Mouse (Mus musculus) spleen, postnatal 36 days (tissue): Measurements from ENCODE around the gene Atrnl1.
"Not testable (repeated sequence)": the region's sequence is repeated elsewhere in the genome, so short reads cannot be mapped to it uniquely, and the experiment has no call there.

Experiments used
- DNase-seq, 2 experiments: peaks; one replicate each; pipeline ENCODE4 v3.0.0; 2022; ENCODE audit warnings: low spot score in 2 of 2, mixed read lengths in 1 of 2

Atrnl1 gene

DNA sequence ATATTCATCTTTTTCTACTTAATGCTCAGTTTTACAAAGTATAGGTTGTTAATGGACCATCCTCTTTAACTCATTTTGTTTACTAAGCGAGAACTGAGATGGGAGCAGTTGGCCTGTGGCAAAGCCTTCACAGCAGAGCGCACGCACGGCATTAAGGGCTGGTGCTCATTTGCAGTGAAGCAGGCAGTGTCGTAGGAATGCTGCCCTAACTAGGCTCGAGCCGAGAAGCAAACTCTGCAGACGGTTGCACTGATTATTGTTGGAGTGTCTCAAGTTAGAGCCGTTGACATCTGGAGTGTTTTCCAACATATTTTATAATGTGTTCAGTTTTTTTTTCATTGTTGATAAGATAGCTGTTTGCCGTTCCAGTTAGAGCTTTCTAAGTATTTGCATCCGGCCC lies 206.9 kb downstream of the Atrnl1 start:
- no peak for DNase-seq

- DNase-seq, result no peak
Observed at GRCm38 (mm10) chr19:57823446-57823845, 212.6 kb downstream of the Atrnl1 start.

- no peak for DNase-seq
Observed at GRCm38 (mm10) chr19:57825271-57826207, 214.7 kb downstream of the Atrnl1 start.

DNA sequence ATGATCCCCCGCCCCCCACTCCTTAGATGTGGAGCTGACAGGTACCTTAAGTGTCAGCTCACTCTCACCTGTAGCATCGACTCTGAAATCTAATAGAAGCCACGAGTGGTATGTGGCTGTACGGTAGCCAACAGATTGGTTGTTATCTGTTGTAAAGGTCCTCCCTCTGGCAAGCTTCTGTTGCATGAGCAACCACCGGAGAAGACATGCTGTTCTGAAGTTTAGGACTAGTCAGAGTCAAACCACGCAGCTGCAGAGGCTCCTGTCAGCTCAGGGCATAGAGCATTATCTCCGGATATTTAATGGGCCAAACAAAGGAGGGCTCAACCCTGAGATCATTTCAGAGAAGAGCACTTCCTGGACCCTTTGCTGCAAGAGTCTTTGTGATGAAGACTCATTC lies 222.2 kb downstream of the Atrnl1 start:
- no peak for DNase-seq

DNA sequence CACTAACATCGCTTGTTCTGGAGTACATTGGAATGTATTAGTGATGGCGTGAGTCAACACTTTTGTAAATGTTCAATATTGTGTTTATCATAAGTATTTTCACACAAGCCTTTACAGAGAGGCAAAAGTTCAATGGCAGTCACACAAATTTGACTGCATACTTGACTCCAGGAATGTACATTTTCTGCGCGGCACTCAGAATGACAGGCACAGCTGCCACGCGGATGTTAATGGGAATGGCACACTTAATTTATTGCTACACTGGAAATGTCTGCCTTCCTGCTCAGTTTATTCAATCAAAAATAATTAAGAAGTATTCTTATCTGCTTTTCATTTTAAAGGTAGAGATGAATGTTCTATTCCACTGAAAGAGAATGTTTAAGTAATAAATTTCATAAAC lies 227.0 kb downstream of the Atrnl1 start:
- DNase-seq, result no peak

DNA sequence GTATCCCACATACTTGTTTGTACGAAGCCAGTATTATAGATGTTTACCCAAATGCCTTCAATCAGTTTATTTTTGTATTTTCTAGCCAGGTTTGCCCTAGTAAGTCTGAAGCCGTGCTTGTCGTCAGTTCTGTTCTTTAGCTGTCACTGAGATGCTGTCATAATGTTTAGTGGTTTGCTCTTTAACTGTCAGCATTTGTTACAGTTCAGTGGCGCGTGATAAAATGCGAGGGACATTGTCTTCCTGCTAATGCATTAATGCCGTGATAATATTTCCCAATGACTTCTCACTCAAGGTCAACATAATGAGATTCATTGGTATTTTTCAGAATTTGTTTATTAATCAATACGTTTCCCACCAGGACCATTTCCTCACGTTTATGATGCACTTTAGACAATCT lies 227.7 kb downstream of the Atrnl1 start:
- no peak for DNase-seq

DNA sequence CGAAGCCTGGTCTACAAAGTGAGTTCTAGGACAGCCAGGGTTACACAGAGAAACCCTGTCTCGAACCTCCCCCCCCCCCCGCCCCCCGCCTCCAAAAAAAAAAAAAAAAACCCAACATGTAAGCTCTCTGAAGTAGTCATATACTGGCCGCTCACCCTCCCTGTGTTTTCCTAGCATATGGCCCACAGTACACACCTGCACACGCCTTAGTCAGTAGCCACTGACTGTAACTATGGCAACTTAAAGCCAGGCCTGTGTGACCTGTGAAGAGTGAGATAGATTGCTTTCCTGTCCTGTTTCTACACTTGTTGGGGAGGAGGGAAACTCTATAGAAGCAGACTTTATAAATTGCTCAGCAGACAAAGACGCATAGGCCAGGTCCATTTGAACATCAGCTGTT lies 239.1 kb downstream of the Atrnl1 start:
- no peak for DNase-seq

- DNase-seq, result no peak
Observed at GRCm38 (mm10) chr19:57868350-57868749, 257.5 kb downstream of the Atrnl1 start.

DNA sequence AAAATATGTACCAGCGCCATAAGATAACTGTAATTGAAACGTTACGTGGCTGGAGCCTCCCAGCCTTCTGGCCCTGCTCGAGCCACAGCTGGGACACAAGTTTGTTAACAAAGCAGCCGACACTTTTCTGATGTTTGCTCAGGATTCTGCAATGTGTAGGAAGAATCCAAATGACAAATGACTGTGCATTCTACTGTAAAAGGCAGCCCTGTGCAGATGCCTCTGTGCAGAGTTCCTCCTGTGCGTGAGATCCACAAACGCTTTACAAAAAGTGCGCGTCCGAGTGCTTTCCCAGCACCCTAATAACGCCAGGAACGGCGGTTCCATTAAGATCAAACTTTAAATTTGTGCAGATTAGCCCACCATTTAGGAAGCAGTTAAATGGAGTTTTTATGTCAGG lies 260.0 kb downstream of the Atrnl1 start:
- no peak for DNase-seq

DNA sequence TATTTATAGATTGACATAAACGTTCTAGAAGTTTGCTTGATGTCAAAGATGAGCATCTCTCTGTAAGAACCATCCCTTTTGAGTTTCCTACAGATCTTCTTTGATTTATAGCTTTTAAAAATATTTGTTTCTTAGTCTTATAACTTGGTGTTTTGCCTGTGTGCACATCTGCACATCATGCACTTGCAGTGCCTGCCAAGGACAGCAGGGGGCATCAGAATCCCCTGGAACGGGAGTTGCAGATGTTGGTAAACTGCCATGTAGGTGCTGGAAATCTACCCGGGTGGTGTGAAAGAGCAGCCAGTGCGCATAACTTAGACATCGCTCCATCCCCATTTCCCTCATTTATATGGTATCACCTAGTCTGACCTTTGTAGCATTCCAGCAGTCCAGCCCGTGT lies 265.2 kb downstream of the Atrnl1 start:
- DNase-seq, result no peak

- no peak for DNase-seq
Observed at GRCm38 (mm10) chr19:57877343-57877742, 266.5 kb downstream of the Atrnl1 start.

DNA sequence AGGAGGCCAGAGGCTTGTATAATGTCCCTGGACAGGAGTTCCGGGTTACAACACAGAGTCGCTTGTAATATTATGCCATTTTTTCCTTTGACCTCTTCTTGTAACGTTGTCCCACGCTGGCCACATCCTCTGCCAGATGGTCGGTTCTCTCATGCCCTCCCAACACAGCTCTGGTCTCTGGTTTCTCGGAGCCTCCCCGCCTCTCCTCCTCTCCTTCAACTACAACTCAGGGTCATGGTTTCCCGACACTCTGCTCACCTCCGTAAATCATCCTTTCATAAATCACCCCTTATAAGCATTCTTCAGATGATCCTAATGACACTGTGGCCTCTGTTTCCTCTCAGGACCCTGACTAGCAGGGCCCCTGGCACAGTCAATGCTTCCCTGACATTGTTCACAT lies 267.7 kb downstream of the Atrnl1 start:
- no peak for DNase-seq

DNA sequence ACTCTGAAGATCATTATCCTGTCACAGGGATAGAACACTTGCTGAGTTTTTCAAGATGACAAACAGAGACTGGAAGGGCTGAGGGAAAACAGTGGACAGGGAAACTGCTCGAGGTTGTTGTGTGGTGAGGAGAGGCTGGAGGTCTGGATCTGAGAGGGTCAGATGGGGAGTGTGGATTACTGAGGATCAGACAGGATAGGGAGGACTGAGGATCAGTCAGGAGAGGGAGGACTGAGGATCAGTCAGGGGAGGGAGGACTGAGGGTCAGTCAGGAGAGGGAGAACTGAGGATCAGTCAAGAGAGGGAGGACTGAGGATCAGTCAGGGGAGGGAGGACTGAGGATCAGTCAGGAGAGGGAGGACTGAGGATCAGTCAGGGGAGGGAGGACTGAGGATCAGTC lies 269.0 kb downstream of the Atrnl1 start:
- DNase-seq, result not testable (repeated sequence)

GRCm38 (mm10) chr19:57881927-57882326 lies 271.1 kb downstream of the Atrnl1 start:
- no peak for DNase-seq

- DNase-seq, result no peak
Observed at GRCm38 (mm10) chr19:57888871-57889270, 278.0 kb downstream of the Atrnl1 start.

- no peak for DNase-seq
Observed at GRCm38 (mm10) chr19:57889741-57890140, 278.9 kb downstream of the Atrnl1 start.

DNA sequence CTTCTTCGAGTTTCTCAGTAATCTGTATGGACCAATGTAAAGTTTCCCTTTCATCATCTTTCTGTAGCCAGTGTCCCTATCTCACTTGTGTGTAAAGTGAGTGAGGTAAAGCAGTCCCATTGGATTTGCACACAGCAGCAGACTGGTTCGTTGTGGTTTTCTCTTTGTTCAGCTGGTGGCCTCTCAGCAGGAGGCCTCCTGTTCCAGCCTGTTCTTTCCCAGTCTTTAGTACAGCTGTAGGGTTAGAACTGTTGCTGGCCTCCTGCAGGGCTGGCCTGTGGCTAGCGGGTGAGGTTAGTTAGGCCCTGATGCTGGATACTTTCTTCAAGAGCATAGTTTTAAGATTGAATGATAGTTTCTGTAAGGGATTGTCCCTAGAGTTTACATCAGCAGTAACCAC lies 280.1 kb downstream of the Atrnl1 start:
- DNase-seq, result no peak

GRCm38 (mm10) chr19:57894191-57894590 lies 283.4 kb downstream of the Atrnl1 start:
- DNase-seq, result no peak

- no peak for DNase-seq
Observed at GRCm38 (mm10) chr19:57900037-57900436, 289.2 kb downstream of the Atrnl1 start.

- no peak for DNase-seq
Observed at GRCm38 (mm10) chr19:57909466-57909865, 298.6 kb downstream of the Atrnl1 start.

DNA sequence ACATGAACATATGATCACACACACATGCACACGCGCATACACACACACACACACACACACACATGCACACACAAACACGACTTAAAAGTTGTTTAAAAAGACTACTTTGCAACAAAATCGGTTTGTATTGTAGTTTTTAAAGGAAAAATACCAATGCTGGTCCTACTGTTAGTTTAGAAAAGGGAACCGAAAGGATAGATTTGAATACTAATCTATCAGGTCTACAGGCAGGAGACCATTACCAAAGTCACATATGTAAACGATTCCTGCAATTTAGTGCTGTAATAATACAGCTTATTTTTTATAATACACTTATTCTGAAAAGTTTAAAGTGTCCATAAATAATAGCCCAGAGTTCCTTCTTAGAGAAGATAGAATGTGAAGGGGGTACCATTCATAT lies 299.8 kb downstream of the Atrnl1 start:
- no peak for DNase-seq

DNA sequence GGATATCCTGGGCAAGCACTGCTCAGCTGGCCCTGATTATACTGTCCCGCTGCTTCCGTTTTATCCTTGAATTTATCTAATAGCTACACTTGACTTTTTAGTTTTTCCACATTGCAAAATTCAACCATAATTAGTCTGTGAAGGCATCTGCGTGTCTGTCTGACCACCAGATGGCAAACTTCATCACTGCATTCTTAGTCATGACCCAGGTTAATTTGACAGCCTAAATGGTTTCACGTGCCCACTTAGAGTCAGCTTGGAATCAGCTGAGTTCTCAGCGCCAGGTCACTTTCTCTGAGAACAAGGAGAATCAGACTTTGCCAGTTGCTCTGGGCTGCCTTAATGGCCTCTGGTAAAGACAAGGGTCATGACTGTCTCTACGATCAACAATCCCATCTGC lies 305.5 kb downstream of the Atrnl1 start:
- DNase-seq, result no peak

DNA sequence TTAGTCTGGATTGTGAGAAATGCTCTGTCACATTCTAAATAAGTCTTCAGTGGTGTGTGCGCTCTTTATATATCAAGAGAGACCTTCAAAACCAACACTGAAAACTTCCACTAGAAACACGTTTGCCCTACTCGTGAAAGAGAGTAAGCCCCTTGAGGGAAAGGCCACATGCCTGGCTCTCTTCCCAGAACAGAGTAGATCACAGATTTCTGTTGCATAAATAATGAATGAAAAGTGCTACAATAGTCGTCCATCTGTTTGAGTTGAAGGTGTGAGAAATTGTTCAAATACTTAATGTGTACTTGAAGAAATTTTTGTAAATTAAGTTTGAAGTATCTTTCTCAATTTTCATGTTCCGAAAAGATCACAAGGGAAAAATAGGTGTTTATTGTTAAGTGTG lies 312.2 kb downstream of the Atrnl1 start:
- no peak for DNase-seq

DNA sequence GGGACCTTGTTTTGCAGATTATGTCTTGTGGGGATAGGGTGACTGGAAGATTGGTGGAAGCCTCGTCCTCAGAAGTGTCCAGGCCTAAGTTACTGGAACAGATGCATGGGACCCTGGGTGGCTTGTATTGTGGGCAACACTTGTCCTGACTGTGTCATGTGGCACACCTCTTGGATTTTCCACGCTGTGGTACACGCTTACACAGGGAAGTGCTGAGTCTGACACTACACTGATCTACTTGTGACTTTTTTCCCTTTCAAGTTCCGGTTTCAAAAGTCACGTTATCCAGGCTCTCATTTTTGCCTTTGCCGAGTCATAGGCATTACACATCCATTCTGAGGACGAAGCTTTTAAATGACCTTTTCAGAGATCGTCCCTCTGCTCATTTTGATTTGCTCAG lies 314.0 kb downstream of the Atrnl1 start:
- DNase-seq, result no peak
